Mouse (Mus musculus): ENCODE data around the gene Ccdc103.
A peak's percentile ranks its signal among the peaks of the same experiment; 100 is the strongest.

The Ccdc103 gene

DNA sequence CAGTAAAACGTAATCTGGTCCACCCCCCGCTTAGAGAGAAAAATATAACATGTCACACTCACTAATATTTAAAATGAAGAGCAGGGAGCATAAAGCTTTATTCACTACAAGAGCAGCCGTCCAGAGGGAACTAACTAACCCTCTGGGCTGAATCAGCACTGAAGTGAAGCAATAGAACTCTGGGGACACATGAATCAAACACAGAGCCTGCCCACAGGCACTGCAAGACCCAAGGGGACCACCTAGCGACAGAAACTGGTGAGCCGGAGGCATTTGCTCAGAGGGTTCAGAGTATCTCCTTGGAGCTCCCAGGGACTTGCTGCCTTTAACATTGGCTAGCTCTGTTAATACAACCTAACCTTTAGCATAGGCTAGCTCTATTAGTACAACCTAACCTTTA lies 9.1 kb downstream of the Ccdc103 start:
- DNase-seq (ENCODE audit: low read depth, low spot score): no peak

DNA sequence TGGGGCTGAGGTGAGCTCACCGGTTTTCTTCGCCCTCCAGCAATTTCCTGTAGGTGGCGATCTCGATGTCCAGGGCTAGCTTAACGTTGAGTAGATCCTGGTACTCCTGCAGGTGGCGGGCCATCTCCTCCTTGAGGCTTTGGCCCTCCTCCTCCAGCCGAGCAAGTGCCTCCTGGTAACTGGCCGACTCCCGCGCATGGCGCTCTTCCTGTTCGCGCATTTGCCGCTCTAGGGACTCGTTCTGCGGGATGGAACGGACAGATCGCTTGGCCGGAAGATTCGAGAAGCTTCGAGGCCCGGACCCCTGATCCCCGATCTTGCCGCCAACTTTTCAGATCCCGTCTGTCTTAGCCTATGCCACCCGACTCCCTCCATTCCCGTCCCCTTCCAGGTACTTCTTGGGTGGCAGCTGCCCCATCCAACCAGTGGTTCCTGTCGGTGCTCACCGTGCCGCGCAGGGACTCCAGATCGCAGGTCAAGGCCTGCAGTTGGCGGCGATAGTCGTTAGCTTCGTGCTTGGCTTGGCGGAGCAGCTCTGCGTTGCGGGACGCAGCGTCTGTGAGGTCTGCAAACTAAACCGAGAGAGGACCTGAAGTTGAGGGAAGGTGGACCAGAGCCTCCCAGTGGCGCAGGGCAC lies 12.1 kb downstream of the Ccdc103 start:
- DNase-seq (ENCODE audit: low read depth, low spot score): no peak

DNA sequence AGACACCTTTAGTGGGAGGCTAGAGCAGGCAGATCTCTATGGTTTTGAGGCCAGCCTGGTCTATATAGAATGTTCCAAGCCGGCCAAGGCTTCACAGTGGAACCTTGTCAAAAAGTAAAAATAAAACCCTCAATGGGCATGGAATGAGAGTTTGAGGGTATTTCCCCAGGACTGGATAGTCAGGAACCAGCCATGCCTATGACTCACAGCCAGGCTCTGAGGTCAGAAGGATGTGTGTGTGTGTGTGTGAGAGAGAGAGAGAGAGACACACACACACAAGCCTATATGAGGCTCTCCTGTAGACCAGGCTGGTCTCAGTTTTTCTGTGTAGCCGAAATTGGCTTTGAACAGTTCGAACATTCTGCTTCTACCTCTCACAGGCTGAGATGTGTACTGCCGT lies 13.7 kb downstream of the Ccdc103 start:
- no peak for DNase-seq (ENCODE audit: low read depth, low spot score)

DNA sequence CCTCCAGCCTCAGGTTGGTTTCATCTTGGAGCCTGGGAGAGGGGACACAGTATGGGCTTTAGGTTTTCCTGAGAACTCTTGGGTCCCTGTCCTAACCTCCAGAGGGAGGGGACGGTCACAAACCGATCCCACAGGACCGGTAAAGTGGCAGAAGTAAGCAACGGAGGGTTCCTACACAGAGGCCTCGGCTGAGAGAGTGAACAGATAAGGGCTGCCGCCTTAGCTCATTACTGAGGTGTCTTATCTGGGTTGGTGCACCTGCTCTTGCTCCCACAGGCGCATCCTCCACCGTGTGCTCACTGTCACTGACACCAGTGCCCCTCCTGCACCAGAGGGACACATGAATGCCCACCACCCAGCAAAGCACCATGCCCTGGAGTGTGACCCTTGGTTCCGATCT lies 14.8 kb downstream of the Ccdc103 start:
- no peak for DNase-seq (ENCODE audit: low read depth, low spot score)

DNA sequence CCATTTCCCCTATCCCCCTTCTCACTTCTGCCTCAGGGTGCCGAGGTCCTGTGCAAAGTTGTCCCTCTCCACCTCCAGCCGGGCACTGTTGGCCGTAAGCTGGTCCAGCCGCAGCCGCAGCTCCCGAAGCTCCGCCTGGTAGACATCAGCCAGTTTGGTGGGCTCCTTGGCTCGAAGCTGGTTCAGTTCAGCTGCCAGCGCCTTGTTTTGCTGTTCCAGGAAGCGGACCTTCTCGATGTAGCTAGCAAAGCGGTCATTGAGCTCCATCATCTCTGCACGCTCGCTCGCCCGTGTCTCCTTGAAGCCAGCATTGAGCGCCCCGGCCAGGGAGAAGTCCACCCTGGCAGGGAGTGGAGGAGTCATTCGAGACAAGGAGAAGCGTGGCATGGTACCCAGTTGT lies 15.6 kb downstream of the Ccdc103 start:
- no peak for DNase-seq (ENCODE audit: low read depth, low spot score)

DNA sequence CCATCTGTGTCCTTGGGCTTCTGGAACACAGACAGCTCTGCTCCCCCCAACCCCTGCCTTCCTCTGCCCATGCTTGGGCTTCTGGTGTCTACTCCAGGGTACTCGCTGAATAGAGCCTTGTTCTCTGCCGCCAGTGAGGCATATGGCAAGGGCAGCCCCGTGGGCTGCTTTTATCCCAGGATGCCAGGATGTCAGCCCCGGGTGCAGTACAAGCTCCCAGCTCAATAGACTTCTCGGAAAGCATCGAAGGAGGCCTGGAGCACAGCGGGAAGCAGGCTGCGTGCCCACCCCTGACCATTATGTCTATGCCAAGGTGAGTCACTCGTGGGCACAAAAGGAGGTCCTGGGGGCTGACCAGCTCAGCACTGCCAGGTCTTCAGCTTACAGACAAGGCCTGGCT lies 17.4 kb downstream of the Ccdc103 start:
- no peak for DNase-seq (ENCODE audit: low read depth, low spot score)

DNA sequence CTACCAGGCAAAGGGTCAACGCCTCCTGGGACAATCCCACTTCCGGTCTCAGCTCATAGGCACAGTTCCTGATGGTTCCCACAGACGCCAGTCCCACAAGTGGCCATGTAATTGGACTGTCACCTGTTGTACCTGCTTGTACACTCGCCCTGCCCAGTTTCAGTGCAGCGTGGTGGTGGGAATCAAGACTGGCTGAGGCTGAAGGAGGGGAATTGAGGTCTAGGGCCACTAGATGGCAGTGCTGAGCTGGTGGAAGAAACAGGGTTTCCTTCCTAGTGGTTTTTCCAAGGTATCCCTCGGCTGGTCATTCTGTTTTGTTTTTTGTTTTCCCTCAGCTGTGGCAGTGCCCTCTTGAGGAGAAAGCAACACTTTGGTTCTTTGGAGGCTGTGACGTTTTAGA lies 19.8 kb downstream of the Ccdc103 start, which contains the start of gene Gfap:
Gfap (minus strand) TSS at position 150 of the 400 bp plus-strand sequence.
- peak; percentile 53 for DNase-seq (ENCODE audit: low read depth, low spot score)

DNA sequence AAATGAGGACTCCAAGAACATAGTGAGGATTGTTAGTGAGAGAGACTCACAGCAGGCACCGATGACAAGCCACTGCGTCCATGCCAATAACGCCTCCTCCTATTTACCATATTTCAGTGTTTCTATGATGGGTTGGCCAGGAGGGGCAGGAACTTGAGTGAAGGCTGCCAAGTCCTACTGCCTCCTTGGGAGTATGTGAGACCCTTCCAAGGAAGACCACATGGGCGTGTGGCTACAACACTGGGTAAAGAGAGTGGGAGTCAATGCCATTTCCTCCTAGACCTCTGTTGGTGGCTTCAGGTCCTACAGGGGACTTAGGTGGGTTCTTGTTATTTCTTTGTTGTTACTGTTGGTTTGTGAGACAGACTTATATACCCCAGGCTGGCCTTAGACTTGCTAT lies 20.2 kb downstream of the Ccdc103 start:
- no peak for DNase-seq (ENCODE audit: low read depth, low spot score)

DNA sequence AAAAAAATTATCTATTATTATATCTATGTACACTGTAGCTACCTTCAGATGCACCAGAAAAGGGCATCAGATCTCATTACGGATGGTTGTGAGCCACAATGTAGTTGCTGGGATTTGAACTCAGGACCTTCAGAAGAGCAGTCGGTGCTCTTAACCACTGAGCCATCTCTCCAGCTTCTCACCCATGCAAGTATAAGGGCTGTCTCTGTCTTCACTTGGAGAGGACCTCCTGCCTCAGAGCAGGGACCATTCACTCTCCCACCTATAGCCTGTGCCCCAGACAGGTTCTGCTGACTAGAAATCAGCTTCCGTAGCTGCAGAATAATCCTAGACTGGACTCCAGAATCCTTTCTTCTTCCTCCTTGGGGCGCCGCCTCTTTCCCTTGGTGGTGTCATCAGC lies 21.1 kb downstream of the Ccdc103 start:
- DNase-seq (ENCODE audit: low read depth, low spot score): no peak

DNA sequence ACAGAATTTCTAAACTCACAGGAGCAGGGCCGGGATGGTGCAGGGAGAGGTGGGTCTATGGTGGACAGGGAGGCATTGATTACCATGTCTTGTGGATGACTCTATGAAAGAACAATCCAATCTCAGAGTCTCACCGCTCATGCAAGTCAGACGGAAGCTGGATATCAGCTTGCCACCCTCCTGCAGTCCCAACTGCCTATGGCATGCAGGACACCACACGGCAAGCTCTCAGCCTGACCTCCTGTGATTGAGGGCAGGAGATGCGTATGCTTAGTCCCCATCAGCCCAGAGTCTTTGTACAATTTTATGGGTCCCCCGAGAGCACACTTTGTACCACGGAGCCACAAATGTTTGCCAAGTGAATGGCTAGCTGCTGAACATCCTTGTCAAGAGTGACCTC lies 22.6 kb downstream of the Ccdc103 start:
- DNase-seq (ENCODE audit: low read depth, low spot score): no peak

DNA sequence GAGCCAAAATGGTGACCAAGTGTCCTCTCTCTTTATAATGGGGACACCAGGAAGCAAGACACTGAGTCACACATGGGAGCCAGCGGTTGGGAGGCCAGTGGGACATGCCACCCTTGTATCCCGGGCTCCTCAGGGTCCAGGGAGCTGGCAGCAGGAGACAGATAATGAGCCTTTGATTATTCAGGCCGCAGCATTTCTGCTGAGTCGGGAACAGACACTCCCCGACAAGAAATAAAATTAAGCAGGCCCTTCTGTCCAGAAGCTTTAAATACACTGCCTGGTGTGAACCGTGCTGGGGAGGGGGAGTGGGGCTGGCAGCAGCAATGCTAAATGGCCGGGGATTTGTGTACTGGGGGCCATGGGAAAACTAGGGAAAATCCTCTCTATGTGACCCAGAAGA lies 30.4 kb downstream of the Ccdc103 start:
- no peak for DNase-seq (ENCODE audit: low read depth, low spot score)

DNA sequence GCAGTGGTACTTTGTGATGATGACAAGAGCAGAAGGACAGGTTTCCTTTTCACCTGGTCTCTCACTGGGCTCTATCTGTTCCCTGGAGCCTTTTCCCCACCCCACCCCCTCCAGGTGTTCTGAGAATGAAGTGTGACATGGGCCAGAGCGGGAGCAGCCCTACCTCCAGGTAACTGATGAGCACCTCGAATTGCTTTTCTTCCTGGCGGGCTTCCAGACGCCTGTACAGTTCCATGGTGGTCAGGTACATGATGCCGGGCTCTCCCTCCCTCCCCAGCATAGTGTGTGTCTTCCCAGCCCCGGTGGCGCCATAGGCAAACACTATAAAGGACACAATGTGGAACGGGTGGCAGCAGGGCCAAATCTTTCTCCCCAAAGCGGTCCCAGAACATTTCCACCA lies 34.4 kb downstream of the Ccdc103 start:
- DNase-seq (ENCODE audit: low read depth, low spot score): no peak

DNA sequence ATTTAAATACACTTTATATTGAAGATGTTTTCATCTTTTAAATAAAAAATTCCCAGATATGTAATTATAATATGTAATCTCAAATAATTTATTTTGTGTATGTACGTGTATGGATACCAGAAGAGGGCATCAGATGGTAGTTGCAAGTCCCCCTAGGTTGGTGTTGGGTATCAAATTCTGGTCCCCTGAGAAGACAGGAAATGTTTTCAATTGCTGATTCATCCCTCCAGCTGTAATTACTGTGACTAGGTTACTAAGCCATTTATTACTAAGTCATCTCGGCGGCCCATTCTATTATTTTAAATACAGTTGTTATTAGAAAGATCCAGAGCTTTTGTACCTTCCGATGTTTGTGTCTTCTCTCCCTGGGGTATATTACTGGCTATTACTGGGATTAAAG lies 37.1 kb downstream of the Ccdc103 start:
- DNase-seq (ENCODE audit: low read depth, low spot score): no peak

DNA sequence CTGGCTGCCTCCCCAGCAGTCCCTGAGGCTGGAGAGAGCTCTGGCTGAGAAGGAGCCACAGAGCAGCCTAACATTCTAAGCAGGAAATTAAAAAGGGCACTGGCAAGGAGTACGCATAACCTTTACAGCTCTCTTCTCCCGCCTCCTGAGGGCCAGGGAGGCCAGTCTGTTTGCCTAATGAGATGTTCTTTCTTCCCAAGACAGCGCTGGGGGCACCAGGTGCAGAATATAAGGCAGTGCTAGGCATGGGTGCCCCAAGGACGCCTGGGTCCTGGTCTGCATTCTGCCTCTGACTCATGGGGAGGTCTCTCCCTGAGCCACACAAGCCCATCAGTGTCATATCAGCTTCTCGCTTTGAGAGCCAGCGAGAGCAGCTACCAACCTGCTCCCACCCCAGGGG lies 40.5 kb downstream of the Ccdc103 start:
- DNase-seq (ENCODE audit: low read depth, low spot score): no peak

DNA sequence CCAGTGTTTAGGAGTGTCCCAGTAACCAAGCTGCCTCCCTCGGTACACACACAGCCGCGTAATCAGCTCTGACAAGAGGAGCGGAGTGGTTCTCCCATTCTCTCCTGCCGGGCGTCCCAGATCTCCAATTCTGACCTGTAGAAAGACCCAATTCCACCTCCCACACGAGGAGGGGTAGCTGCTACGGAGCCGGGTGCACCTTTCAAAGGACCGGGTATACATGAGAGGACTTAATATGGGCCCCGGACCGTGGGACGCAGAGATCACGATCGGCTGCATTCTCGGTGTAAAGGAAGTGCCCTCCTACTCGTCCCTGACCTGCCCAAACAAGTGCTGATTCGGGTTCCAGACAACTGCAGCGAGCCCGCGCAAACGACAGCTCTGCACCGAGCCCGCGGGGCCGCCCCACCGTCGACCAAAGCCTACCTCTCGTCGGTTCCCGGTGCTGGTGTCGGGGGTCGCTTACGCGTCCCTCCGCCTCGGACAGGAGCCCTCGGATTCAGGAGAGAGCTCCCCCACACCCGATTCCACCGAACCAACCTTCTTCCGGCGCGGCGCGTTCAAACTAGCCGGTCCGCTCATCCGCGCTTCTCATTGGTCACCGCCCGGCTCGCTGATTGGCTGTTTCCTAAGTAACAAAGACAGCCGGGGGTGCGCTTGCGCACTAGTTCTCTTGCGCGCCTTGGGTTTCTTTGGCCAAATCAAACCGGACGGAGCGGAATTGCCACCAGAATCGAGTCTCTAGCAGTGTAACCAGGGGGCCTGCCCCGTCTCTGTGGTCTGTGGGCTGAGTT lies 43.8 kb downstream of the Ccdc103 start, which contains the start of gene Kif18b:
Kif18b (minus strand) TSS at position 568 of the 794 bp plus-strand sequence.
- peak; percentile 74 for DNase-seq (ENCODE audit: low read depth, low spot score)

DNA sequence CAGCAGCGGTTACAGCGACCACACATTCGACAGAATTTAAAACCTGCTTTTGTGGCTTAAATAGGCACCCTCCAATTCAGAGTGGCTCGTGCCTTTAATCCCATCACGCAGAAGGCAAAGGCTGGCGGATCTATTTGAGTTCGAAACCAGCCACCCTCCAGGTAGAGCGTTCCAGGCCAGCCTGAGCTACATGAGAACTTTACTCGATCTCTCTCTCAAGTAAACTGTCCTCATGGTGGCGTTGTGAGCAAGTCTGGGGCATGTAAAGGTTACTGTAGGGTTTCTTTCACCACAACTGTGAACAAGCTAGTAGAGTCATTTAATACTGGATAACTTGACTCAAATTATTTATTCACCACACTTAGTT lies 44.3 kb downstream of the Ccdc103 start:
- DNase-seq (ENCODE audit: low read depth, low spot score): no peak

DNA sequence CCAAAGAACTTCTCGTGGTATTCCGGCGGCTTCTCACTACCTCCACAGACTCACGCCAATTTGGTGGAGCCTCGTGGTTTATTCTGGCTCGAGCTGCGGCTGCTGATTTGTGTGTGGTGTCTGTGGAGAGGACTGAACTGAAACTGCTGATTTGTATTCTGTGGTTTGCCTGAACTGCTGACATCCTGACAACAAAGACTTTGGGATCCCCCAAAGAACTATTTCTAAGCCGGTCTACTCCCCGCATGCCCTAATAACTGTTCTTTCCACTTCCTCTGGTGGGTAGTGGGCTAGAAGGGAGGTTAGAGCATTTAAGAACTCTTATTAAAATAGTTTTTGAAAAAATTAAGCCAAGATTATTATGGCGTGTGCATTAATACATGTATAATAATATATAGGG lies 49.7 kb downstream of the Ccdc103 start:
- DNase-seq (ENCODE audit: low read depth, low spot score): no peak

All from retina, adult 2 months (tissue).